Mouse (Mus musculus): Measurements from ENCODE around the gene Trappc1.

GRCm38 (mm10) chr11:69368356-69369214, 44.8 kb downstream of the Trappc1 start:
- no peak for TF ChIP-seq CTCF (IDR thresholded peaks at IDR 0.05)
- no peak for TF ChIP-seq EP300 (IDR thresholded peaks at IDR 0.05)
